Mouse (Mus musculus) hindbrain, postnatal 0 days (tissue): ENCODE measurements around the gene Vmp1. TPM values are rescaled to one million over a fixed set of nuclear protein-coding genes. Genes with fewer than 3 reads are reported as not detected.

Experiments
- ATAC-seq: fragments of 200-750 bp; cut with Nextera tagmentation; 2 replicates; pipeline ENCODE4 v1.8.0; 2017; ENCODE audit warnings: mild to moderate bottlenecking, moderate TSS enrichment, moderate library complexity
- DNase-seq: peaks from one replicate; pipeline ENCODE4 v3.0.0-alpha.2; 2015; ENCODE audit warnings: low spot score
- H3K27ac ChIP-seq: fragments of 300-500 bp; sonication (generic); 2 replicates; pipeline ENCODE4 v1.5.1; 2014; ENCODE audit warnings: mild to moderate bottlenecking
- H3K27me3 ChIP-seq: fragments of 300-500 bp; sonication (generic); 2 replicates; pipeline ENCODE4 v1.6.1; 2014; ENCODE audit warnings: low read length, mixed read lengths; ENCODE audit not compliant: insufficient read depth
- H3K36me3 ChIP-seq: fragments of 300-500 bp; sonication (generic); 2 replicates; pipeline ENCODE4 v1.6.1; 2014; ENCODE audit warnings: low read length, mixed read lengths; ENCODE audit not compliant: insufficient read depth
- H3K4me1 ChIP-seq: fragments of 300-500 bp; sonication (generic); 2 replicates; pipeline ENCODE4 v1.6.1; 2014; ENCODE audit warnings: antibody characterized with exemption, low read length, mixed read lengths; ENCODE audit not compliant: insufficient read depth
- H3K4me2 ChIP-seq: fragments of 300-500 bp; sonication (generic); 2 replicates; pipeline ENCODE4 v1.6.1; 2014; ENCODE audit warnings: low read depth, mild to moderate bottlenecking, low read length, moderate library complexity, mixed read lengths
- H3K4me3 ChIP-seq: fragments of 300-500 bp; sonication (generic); 2 replicates; pipeline ENCODE4 v1.5.1; 2014; ENCODE audit warnings: low read length
- H3K9ac ChIP-seq: fragments of 300-500 bp; sonication (generic); replicated peaks from 2 replicates; pipeline ENCODE4 v1.6.1; 2014; ENCODE audit warnings: mild to moderate bottlenecking, low read length, moderate library complexity, mixed read lengths
- H3K9me3 ChIP-seq: fragments of 300-500 bp; sonication (generic); 2 replicates; pipeline ENCODE4 v1.6.1; 2016; ENCODE audit warnings: low read length, mixed read lengths
- CTCF ChIP-seq: IDR thresholded peaks from 2 replicates; pipeline ENCODE4 v1.5.1; 2016; ENCODE audit warnings: antibody characterized with exemption, control low read depth, low read depth
- WGBS: fragments of 180-500 bp; shearing (Covaris S2); extraction: QIAGEN DNeasy Blood & Tissue Kit; methylation state at CpG from one replicate; pipeline ENCODE4 v1.1.7; 2014; 5-methylcytosine and 5-hydroxymethylcytosine counted together
- polyA plus RNA-seq: library from polyadenylated mRNA; unstranded; fragments of >200 nt; fragmentation: Nextera tagmentation; extraction: Ambion mirVana; gene quantifications from 2 replicates; pipeline ENCODE4 v1.2.1, GENCODE M21; 2015
- total RNA-seq: library from RNA; depleted of rRNA; stranded (reverse); fragments of >200 nt; gene quantifications from 2 replicates; pipeline ENCODE4 v1.2.3, GENCODE M21; 2014

Gene Vmp1
- total and polyA plus RNA-seq, 2 experiments from 2014 or later: 51.6 to 129 TPM

DNA sequence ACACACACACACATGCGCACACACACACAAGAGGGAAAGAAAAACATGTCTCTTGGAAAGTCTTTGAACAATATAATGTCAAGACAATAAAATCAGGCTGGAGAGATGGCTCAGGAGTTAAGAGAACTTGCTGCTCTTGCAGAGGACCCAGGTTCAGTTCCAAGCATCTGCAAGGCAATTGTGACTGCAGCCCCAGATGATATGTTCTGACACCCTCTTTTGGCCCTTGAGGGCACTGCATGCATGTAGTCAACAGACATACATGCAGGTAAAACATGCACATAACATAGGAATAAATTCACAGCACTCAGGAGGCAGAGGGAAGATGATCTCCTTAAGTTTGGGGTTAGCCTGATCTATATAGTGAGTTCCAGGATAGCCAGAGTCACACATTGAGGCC, 136.2 kb downstream of the Vmp1 start:
- H3K4me3 ChIP-seq: no peak overlapping the region
- 95% methylated on average over 1 of the region's 1 CpGs for WGBS
- H3K4me1 ChIP-seq: no peaks in the 10 kb centered on the region
- ATAC-seq (no peak), DNase-seq (no peak)
- no peak overlapping the region for H3K27ac ChIP-seq
- H3K9me3 ChIP-seq: no peaks in the 10 kb centered on the region
- no peak overlapping the region for H3K4me2 ChIP-seq
- no peak overlapping the region for H3K9ac ChIP-seq
- no peaks in the 10 kb centered on the region for H3K27me3 ChIP-seq
- no peaks in the 10 kb centered on the region for H3K36me3 ChIP-seq
- TF ChIP-seq CTCF: 0 out of 2 replicates have a peak, but pooled peaks have one; percentile 15

DNA sequence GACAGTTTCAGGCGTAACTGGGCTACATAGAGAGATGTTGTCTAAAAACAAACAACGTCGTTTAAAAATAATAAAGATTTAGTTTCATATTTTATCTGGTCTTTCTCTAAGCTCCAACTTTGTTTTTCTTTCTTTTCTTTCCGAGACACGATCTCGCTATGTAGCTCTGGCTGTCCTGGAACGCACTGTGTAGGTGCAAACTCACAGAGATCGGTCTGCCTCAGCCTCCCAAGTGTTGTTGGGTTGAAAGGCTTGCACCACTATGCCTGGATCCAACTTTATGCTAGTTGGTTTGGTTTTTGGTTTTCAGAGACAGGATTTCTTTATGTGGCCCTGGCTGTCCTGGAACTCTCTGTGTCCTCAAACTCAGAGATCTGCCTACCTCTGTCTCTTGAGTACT, 138.1 kb downstream of the Vmp1 start:
- Histone ChIP-seq H3K27ac (no peak overlapping the region), H3K4me1 (no peaks in the 10 kb centered on the region), H3K36me3 (no peaks in the 10 kb centered on the region), H3K27me3 (no peaks in the 10 kb centered on the region), H3K4me2 (peak overlapping the region; percentile 61), H3K9ac (peak overlapping the region; percentile 39; the same call in 1 of the 2 replicates), H3K9me3 (no peaks in the 10 kb centered on the region), H3K4me3 (peak overlapping the region; percentile 96)
- TF ChIP-seq CTCF: no peak
- DNase-seq (no peak), ATAC-seq (no peak)
- WGBS: 79% methylated on average over 8 of the region's 8 CpGs

DNA sequence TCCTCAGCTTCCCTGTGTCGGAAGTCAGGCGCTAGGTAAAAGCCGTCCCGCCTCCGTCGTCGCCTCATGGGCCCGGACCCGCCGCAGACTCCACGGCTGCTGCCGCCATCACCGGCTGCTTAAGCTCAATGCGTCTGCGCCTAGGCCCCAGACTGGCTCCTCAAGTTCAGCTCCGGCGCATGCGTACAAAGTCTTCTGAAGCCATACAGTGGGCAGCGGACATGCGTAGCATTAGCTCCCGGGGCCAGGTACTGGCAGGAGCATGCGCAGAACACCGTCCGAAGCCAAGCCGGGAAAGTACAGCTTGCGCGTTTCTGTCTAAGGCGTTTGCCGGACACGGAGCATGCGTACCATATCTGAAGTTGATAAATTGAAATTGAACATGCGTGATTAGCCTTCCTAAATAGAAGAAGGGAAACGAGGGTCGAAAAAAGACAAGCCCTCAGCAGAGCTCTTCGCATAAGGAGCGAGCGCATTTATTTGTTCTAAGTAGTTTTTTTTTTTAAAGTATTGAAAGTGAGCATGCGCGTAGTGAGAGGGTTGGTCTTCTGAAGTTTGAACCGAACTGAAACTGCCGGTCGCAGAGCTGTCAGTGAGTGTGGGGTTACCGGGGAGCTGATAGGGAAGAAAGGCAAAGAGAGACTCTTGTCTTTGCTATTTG, 138.9 kb downstream of the Vmp1 start, which contains the start of the genes Rps6kb1 and Tubd1:
Gene Rps6kb1, minus strand, starts transcription at position 167 of the 661 bp plus-strand sequence.
Gene Tubd1, plus strand, starts transcription at position 353 of the 661 bp plus-strand sequence.
- Histone ChIP-seq H3K27me3 (no peaks in the 10 kb centered on the region), H3K4me3 (peak within 1 kb of the TSS; percentile 96), H3K9ac (peak within 1 kb of the TSS; percentile 98), H3K36me3 (no peaks in the 10 kb centered on the region), H3K4me2 (peak within 1 kb of the TSS; percentile 81), H3K4me1 (no peaks in the 10 kb centered on the region), H3K27ac (peak within 1 kb of the TSS; percentile 87), H3K9me3 (no peaks in the 10 kb centered on the region)
- peak; percentile 99 for ATAC-seq
- peak; percentile 100 for DNase-seq
- no peak for TF ChIP-seq CTCF
- under 1% methylated on average over 43 of the region's 43 CpGs for WGBS

DNA sequence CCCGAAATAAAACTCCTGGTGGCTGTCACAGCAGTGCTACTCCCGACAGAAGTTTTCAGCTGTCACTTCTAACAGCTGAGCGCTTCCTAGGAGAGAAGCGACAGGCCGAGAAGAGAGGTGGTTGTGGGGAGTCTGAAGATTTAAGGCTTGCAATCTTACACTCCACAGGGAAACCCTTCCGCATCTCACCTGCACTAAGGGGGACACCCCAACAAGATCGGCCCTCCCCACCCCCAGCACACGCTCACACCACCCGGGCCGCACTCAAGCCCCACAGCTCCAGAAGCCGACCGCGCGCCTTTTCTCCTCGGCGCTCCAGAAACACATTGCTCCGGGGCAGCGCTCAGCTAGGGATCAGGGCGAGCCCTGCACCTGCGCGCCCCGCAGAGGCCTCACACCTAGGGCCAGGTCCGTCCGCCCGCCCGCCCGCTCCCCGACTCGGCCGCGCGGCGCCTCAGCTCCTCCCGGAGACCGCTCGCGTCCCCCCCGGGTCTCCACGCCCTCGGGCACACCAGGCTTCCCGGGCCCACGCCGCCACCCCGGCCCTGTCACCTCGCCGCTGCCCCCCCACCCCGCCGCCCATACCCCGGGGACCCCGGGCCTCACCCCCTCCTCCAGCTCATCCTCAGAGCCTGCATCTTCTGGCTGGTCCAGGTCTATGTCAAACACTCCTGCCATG, 139.5 kb downstream of the Vmp1 start:
- DNase-seq: peak; percentile 28
- peak overlapping the region; percentile 87 for H3K27ac ChIP-seq
- no peaks in the 10 kb centered on the region for H3K4me1 ChIP-seq
- no peaks in the 10 kb centered on the region for H3K27me3 ChIP-seq
- H3K9me3 ChIP-seq: no peaks in the 10 kb centered on the region
- no peaks in the 10 kb centered on the region for H3K36me3 ChIP-seq
- H3K4me2 ChIP-seq: peak overlapping the region; percentile 81
- under 1% methylated on average over 43 of the region's 50 CpGs for WGBS
- H3K4me3 ChIP-seq: peak overlapping the region; percentile 96
- no peak for TF ChIP-seq CTCF
- peak overlapping the region; percentile 98 for H3K9ac ChIP-seq
- ATAC-seq: peak; percentile 86

DNA sequence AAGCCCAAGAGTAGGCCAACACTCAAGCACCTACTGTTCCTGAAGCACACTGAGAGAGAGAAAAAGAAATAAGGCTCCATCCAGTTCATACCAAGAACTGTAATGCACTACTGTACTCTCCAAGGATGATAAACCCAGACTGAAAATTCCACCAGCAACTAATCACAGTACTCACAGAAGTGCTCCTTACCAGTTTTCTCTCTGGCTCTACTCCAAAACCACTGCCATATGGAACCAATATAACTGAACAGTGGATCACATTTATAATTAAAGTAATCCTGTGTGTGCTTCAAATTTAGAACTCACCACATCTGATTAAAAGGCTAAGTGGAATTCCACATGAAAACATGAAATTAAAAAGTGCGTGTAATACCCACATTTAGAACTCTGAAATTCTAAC, 140.8 kb downstream of the Vmp1 start:
- Histone ChIP-seq H3K9ac (no peak overlapping the region), H3K9me3 (no peaks in the 10 kb centered on the region), H3K4me3 (no peak overlapping the region), H3K4me1 (no peaks in the 10 kb centered on the region), H3K36me3 (no peaks in the 10 kb centered on the region), H3K27ac (no peak overlapping the region), H3K27me3 (no peaks in the 10 kb centered on the region), H3K4me2 (peak overlapping the region; percentile 81)
- no peak for TF ChIP-seq CTCF
- ATAC-seq: no peak
- no peak for DNase-seq
- WGBS: 84% methylated on average over 1 of the region's 1 CpGs

DNA sequence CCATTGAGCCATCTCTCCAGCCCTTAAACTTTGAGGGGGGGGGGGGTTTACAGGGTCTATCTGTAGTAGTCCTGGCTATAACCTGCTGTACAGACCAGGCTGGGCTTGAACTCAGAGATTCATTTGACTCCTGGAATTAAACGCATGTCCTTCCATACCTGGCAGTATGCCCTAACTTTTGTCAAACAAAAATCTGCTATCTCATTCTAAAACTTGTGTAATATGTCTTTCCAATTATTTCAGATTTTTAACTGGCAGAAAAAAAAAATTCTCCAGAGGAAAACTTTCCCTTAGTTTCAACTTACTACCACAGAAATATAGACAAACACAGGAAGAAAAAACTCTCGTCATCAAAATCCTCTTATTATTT, 143.2 kb downstream of the Vmp1 start:
- no peak overlapping the region for H3K4me3 ChIP-seq
- WGBS: 92% methylated on average over 2 of the region's 2 CpGs
- H3K9me3 ChIP-seq: no peaks in the 10 kb centered on the region
- no peak overlapping the region for H3K27ac ChIP-seq
- ATAC-seq: no peak
- no peaks in the 10 kb centered on the region for H3K27me3 ChIP-seq
- no peak for DNase-seq
- no peaks in the 10 kb centered on the region for H3K36me3 ChIP-seq
- no peaks in the 10 kb centered on the region for H3K4me1 ChIP-seq
- no peak for TF ChIP-seq CTCF
- H3K9ac ChIP-seq: no peak overlapping the region
- no peak overlapping the region for H3K4me2 ChIP-seq
